Comparison of ENCODE assay signal across 8 mouse cellular contexts in genomic region chr3:101376538-101377247, GRCm38 (mm10). TPM values are rescaled to one million over a fixed set of nuclear protein-coding genes. Genes with fewer than 3 reads are reported as not detected.
DNase-seq lines count a peak whose midpoint lies in the region; ATAC-seq and TF ChIP-seq lines count a peak whose summit lies in the region.

Gene Igsf3 (plus strand): TSS chr3:101377083.

- WGBS in hindbrain, embryonic 15.5 days: 3% methylated on average over 51 of the region's 56 CpGs

- no peaks in the 10 kb centered on the region for H3K9me3 ChIP-seq in hindbrain, embryonic 15.5 days

- H3K36me3 ChIP-seq in hindbrain, embryonic 15.5 days: no peaks in the 10 kb centered on the region

- peak within 1 kb of the TSS; percentile 90 for H3K9ac ChIP-seq in hindbrain, embryonic 15.5 days

- H3K4me2 ChIP-seq in hindbrain, embryonic 15.5 days: peak within 1 kb of the TSS; percentile 89

- TF ChIP-seq CTCF in left cerebral cortex, adult 2 months (IDR thresholded peaks at IDR 0.05): no peak; the same call in 1 of the 2 replicates

- H3K4me3 ChIP-seq in hindbrain, embryonic 15.5 days: peak within 1 kb of the TSS; percentile 92
- peak within 1 kb of the TSS; percentile 74 for H3K4me3 ChIP-seq in left cerebral cortex, adult 2 months

- peaks cover 36% of the 10 kb centered on the region for H3K4me1 ChIP-seq in hindbrain, embryonic 15.5 days (replicated peaks)

- intact Hi-C loops in left cerebral cortex, adult 2 months (cut with DNase I): no loop called here

- no peaks in the 10 kb centered on the region for H3K27me3 ChIP-seq in hindbrain, embryonic 15.5 days

- ATAC-seq in hindbrain, embryonic 15.5 days (ENCODE audit: low FRiP score, low read depth): peak; percentile 87

- peak; percentile 70 for DNase-seq in T-cell, adult 2 months (ENCODE audit: low spot score)
- DNase-seq in cerebellum, postnatal 10 days: peak; percentile 86 to 92
- peak; percentile 74 for DNase-seq in gastrocnemius, adult 18-20 months (ENCODE audit: low spot score)
- DNase-seq in left cerebral cortex, adult 2 months (ENCODE audit: extremely low spot score in 1 of 2, low spot score in 2 of 2): peak; percentile 64 to 73
- DNase-seq in lung, postnatal 4 days: peak; percentile 84 to 92
- DNase-seq in right cerebral cortex, postnatal 10 days (ENCODE audit: low spot score in 2 of 2): peak; percentile 65 to 70
- peak; percentile 83 for DNase-seq in urinary bladder, postnatal 14 days (ENCODE audit: low spot score)

- H3K27ac ChIP-seq in hindbrain, embryonic 15.5 days (replicated peaks): peak within 1 kb of the TSS; percentile 77
- H3K27ac ChIP-seq in left cerebral cortex, adult 2 months: peak within 1 kb of the TSS; percentile 57

RNA-seq across cellular contexts. Expression of gene Igsf3, which starts in this region (rescaled TPM):
- total RNA-seq in gastrocnemius, adult 18-20 months (2021): 1 to 10 TPM; 2.9 to 3.7 TPM
- polyA plus RNA-seq in hindbrain, embryonic 15.5 days (2015; fragmentation: Nextera tagmentation; extraction: Ambion mirVana): 80.2 and 90.6 TPM in 2 replicates
- 10 to 100 TPM; 22.0 to 23.7 TPM for total RNA-seq in left cerebral cortex, adult 2 months (2021)

Comparison
In these comparisons a context has a peak if more than half of its experiments do, and no peak if none do; other contexts are left out.
1. Peak in every context shown above with its lines: DNase-seq, ATAC-seq, H3K4me3 ChIP-seq and H3K27ac ChIP-seq.
2. RNA of gene Igsf3 (total RNA-seq): 22.0 to 23.7 TPM in left cerebral cortex, adult 2 months; 2.9 to 3.7 TPM in gastrocnemius, adult 18-20 months; every median in the first group is over 4 times any median in the second.